Mouse (Mus musculus): ENCODE measurements around the gene Wdr4.

GRCm38 (mm10) chr17:31499725-31500124 is 20.1 kb downstream of the Wdr4 start:
- no peak for TF ChIP-seq TAL1 (IDR thresholded peaks at IDR 0.05; ENCODE audit: low read length)
- no peak for TF ChIP-seq GATA1 (IDR thresholded peaks at IDR 0.05; ENCODE audit: low read length)
